Mouse (Mus musculus) 3134 (cell line): ENCODE measurements around the gene Igbp1b.

Experiments used
- DNase-seq: peaks from one replicate; pipeline ENCODE4 v3.0.0-alpha.2; 2011; ENCODE audit warnings: low spot score; ENCODE audit not compliant: insufficient read length; ENCODE audit errors: extremely low read depth

The Igbp1b gene

GRCm38 (mm10) chr6:138658516-138658915, at the start of gene Igbp1b:
Igbp1b (minus strand) TSS chr6:138658544.
- no peak for DNase-seq

- no peak for DNase-seq
These were observed 24.6 kb upstream of the Igbp1b start for GRCm38 (mm10) chr6:138682959-138683358.

GRCm38 (mm10) chr6:138672704-138673141, 14.4 kb upstream of the Igbp1b start:
- DNase-seq: no peak

- no peak for DNase-seq
These were observed 7.1 kb upstream of the Igbp1b start for GRCm38 (mm10) chr6:138665416-138665815.

GRCm38 (mm10) chr6:138645604-138646003, 12.7 kb downstream of the Igbp1b start:
- DNase-seq: no peak

- DNase-seq: no peak
These were observed 19.0 kb downstream of the Igbp1b start for GRCm38 (mm10) chr6:138639351-138639750.

GRCm38 (mm10) chr6:138620786-138621185, 37.6 kb downstream of the Igbp1b start:
- no peak for DNase-seq

- no peak for DNase-seq
These were observed 39.9 kb downstream of the Igbp1b start for GRCm38 (mm10) chr6:138618396-138618795.
